Mouse (Mus musculus): Measurements from ENCODE around the gene Afm.

Gene Afm

DNA sequence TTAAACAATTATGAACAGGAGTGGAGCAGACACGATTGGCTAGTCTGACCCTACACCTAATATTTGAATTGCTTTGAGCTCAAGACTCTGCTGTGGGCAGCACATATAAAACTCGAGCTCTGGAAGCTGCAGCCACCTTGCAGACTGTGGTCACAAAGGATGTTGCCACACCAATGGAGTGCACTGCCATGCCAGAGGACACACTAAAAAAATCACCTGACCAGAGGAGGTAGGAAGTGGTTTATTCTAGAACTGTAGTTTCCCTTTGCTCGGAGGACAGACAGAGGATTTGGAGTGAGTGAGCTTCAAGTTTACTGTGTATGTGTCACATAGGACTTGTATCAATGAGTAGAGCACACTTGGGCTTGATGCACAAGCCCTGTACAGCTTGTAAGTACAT, 37.3 kb downstream of the Afm start:
- DNase-seq (ENCODE audit: low spot score): no peak

DNA sequence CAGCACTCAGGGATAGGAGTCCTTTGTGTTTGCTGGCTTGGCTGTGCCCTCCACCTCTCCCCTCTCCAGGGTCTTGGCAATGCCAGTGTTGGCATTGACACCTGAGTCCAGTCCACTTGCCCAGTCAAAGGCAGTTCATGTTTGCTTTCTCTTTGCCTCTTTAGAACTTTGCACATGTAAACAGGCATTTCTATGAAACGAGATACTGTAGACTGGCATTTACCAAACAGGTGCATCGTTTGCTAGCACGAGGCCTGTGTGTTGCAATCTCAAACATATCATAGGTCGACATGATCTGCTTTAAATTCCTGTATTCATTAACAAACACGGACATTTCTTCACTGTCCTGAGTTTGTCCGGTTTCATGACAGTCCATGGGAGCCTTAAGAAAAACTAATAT, 42.0 kb downstream of the Afm start, which contains the start of gene 5830473C10Rik:
TSS of gene 5830473C10Rik (plus strand) at position 365 of the 400 bp plus-strand sequence.
- no peak for DNase-seq (ENCODE audit: low spot score)

DNA sequence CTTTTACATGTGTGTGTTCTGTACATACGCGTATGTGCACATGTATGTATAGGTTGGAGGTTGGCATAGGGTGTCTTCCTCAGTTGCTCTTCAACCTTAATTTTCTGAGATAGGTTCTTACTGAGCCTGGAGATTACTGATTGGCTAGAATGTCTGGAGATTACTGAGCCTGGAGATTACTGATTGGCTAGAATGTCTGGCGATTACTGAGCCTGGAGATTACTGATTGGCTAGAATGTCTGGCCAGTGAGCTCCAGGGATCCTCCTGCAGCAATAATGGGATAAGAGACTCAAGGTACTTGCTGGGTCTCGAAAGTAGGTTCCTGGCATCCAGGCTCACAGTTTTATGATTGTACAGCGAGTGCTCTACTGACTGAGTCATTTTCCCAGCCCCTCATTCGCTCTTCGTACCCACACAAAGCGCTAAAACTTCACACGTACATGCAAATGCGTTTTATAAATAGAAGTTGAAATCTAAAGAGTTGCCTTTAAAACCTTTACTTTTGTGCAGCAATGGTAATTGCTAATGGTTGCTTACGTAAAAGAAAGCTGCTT, 43.1 kb downstream of the Afm start:
- no peak for DNase-seq (ENCODE audit: low spot score)

DNA sequence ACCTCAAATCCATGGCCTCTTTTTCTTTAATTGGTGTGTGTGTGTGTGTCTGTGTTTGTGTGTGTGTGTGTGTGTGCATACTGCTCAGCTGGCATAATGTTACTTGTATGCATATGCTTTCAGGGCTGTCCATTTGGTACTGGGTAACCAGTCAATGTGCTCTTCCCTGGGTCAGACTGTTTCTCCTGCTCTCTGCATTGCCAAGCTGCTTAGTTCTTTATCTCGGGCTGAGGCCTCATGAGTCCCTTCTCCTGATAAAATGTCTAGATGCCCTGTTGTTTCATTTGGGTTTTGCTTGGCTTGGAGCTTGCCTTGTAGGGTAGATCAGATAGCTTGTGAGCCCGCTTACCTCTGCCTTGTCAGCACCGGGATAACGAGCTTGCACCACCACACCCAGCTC, 44.1 kb downstream of the Afm start:
- DNase-seq (ENCODE audit: low spot score): no peak

DNA sequence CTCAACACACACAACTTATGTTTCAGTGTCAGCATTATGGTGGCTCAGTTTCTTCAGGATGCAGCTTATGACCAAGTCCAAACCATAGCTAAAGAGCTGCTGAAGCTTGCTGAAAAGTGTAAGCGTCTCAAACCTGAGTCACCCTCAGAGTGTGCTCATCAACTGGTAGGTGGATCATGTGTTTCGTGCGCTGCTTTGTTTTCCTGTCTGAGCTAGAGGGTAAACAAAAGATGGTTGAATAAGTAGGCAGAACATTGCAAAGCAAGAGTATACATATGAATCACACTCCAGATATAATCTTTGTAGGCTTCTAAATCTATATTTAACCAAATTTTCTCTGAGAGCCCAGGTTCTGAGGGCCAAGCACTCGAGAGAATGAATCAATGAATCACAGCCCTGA, 45.4 kb downstream of the Afm start:
- DNase-seq (ENCODE audit: low spot score): no peak

DNA sequence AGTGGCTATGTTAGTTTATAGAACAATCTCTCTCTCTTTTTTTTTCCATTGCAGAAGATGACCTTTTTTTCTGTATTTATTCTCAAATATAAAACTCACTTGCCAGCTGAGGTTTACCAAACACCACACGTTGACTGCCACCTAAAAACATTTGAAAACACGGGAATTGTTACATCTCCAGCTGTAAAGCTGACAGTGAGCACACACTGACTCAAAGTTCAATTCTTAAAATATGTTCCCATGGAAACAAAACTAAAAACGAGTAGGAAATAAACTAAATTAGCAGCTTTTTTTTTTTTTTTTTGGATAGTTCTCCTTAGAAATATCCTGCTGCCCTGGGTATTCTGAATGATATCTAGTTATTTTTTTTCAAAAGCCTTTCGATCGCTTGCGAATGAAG, 46.5 kb downstream of the Afm start:
- no peak for DNase-seq (ENCODE audit: low spot score)

DNA sequence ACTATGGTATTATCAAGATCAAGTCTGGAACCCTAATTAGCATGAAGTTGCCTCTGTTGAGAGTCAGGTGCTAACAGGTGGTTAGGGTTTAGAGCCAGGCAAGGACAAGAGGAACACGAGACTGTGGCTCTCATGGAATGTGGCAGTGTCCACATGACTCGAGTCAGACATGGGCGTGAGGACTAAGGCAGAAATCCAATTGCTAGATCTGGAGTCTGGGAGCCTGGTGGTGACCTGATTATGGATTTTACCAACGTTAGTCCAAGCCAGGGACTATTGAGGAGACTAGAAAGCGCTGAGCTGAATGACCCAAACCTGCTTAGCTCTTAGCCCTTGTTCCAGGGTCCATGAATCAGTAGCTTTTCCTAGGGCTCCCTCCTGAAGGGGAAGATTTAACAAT, 49.1 kb downstream of the Afm start:
- no peak for DNase-seq (ENCODE audit: low spot score)

DNA sequence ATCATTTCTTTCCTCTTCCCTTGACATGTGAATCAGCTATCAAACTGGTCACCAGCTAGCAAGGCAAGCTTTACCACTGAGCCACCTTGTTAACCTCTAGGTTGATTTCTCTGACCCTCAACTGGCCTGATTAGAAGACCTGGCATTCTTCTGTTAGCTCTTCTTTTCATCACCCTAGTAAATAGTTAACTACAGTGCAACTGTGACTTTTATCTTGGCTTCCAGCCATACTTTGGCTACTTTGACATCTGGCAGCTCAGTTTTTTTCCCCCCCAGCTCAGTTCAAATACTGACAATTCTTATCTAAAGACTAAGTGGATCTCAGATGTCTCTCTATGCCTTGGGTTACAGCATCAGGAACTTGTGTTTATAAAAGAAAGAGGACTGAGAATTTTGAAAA, 49.6 kb downstream of the Afm start:
- no peak for DNase-seq (ENCODE audit: low spot score)

DNA sequence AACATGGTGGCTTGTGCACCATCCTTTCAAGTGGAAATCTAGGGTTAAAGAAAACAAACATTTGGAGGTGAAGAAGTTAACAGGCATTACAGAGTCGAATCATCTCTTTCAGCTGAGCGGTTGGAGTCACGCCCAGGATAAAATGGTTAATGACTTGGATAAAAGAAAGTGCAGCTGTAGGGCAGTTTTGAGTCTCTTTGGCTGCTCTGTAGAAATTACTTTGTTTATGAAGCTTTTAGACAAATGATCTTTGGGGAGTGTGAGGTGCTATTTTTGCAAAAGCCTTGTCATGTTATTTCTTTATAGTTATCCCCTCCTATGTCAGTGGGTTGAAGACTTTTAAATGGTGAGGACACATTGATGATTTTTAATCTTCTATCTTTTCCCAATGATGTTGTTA, 52.5 kb downstream of the Afm start:
- peak; percentile 8 for DNase-seq (ENCODE audit: low spot score)

DNA sequence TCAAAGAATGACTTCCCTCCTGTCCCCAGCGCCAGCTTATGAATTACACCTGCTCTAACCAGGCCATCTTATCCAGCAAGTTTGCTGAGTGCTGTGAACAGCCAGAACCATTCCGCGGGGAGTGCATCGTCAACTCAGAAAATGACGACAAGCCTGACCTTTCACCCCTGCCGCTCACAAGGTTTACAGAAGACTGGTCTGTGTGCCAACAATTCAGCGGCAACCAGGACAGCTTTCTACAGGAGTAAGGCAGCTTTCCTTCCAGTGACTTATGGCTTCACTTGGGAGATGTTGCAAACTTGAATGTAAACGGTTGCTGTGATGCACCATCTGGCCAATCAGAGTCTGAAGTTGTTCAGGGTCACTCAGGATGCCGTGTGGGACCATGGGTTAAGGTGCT, 59.0 kb downstream of the Afm start:
- DNase-seq (ENCODE audit: low spot score): no peak

DNA sequence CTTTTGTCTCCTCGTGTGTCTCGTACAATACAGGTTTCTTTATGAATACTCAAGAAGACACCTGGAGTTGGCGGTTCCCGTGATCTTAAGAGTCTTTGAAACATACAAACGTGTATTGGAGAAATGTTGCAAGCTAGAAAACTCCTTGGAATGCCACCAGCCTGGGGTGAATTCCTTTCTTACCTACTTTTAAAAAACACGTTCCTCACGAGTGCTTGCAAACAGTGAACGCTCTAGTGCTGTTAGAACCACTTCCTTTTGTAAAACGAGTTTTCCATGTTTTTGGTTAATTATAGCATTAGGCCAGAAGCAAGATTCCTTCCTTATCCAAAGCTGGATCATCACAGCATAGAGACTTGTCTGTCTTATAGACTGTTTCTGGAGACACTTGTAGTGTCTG, 60.8 kb downstream of the Afm start:
- no peak for DNase-seq (ENCODE audit: low spot score)

DNA sequence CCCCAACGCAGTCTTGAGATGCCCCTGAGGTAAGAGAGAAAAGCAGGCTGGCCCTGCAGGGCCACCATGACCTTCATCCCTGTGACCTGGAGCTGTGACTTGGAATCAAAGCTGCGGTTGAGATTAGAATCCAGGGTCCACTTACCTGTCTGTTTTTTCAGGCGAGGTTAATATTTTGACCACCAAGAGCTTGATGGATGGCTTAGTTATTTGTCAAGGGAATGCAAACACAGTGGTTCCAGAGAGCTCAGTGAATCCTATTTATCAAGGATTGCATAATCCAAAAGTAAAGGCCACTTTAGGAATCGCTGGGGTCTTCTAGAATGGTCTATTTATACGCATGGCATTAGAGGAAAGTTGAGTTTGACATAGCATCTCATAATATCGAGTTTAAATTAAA, 63.4 kb downstream of the Afm start:
- no peak for DNase-seq (ENCODE audit: low spot score)

DNA sequence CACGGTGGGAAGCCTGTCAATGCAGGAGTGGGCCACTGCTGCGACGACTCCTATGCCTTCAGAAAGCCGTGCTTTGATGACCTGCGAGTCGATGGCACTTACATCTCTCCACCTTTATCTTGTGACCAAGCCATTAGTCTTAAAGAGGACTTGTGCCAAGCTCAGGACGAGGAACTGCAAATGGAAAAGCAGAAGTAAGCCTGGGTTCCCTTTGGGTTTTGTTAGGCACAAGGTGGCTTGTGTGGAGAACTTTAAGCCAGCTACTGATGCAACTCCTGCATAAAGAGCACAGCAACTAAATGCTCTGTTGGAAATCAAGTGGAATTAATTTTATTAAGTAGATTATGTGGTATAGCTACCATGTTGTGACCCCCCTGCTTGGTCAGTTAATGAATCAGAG, 66.1 kb downstream of the Afm start:
- DNase-seq (ENCODE audit: low spot score): no peak

DNA sequence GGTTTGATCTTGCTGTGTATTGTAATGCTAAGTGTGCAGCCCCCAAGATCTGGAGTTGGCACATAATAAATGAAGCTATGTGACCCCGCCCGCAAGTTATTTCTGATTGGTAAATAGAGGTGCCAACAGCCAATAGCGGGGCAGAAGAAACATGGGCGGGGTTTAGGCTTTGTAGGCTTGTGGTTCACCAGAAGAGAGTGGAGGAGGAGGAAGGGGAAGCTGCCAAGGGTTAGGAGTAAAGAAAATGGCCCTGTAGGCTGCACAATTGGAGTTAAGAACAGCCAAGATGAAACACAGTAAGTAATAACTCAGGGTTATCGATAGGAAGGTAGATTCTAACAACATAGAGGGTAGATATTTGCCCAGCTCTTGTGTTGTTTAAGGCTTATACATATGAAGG, 67.8 kb downstream of the Afm start:
- DNase-seq (ENCODE audit: low spot score): no peak

DNA sequence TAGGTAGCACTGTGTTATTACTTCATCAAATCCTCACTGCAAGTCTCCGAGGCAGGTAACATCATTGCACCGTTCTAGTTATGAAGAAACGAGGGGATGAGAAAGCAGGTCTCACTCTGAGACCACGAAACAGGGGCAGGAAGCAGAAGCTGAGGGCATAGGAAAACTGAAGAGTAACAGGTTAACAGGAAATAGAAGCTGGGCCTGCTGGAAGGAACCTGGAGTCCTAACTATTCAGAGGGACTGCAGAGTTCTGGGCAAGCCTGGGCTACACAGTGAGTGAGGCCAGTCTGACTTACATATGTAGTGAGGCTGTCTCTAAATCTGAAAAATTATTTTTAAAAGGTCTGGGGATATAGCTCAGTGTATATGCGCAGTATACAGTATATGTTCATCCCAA, 69.4 kb downstream of the Afm start:
- no peak for DNase-seq (ENCODE audit: low spot score)

DNA sequence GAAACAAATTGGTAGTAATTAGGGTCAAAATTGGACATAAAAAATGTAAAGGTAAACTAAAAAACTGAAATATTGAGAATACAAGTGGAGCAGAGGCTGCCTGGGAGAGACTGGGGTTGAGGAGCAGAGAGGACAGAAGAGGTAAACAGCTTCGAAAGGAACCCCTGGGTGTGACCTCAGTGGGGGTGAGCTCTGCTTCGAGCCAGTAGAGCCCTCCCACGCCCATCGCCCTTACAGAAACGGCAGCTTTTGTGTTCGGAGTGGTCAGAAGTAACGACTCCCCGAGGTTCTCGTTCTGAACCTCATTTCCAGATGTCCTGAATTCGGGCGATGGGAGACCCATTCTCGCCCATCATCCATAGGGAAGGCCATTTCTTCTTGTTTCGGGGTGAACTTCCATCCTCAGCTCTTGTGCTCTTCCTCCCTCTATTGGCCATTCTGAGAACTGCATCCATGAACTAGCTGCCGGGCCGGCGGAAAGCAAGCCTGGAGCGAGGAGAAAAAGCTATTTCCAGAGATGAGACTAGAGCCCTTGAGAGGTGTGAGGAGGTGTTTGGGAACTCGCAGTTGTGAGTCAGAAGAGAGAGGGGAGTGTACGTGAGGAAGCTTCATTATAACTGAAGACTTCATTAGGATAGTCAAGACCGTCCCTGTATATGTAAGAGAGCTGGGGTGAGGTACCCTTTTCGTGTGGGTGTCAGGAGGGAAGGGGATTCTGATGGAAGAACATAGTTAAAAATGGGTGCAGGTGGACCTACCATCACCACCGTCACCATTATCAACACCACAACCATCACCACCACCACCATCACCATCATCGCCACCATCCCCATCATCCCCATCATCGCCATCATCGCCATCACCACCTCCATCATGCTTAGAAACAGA, 70.2 kb downstream of the Afm start:
- DNase-seq (ENCODE audit: low spot score): peak; percentile 86

DNA sequence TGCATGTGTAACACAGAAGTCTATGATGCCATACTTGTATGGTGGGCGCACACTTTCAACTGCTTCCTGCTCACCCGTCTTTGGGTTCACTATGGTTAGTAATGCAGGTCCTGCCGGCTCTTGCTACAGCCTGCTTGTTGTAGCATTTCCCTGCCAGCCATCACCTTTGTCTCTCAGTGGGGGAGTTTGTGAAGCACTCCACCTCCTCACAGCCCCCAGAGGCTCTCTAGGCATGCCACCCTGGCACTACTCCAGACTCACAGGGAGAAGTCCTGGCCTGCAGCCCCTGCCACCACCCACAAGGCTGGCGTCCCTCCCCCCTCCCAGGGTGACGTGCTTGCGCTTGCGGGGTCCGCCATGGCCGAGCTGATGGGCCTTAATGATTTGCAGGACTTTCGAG, 71.9 kb downstream of the Afm start:
- DNase-seq (ENCODE audit: low spot score): no peak

DNA sequence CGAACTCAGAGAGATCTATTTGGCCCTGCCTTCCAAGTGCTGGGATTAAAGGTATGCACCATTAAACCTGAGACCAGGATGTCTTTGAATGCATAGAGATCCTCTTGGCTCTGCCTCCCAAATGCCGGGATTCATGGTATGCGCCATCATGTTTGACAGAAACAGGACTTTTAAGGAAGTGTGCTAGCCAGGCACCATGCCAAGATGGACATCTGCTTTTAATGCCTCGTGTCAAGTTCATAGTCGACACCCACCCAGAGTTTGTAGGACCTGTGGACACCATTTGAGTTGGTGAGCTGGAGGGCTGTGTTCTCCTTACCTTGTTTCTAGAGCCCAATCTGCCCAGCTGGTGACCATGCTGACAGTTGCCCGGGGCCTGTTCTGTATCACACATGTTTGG, 73.2 kb downstream of the Afm start:
- no peak for DNase-seq (ENCODE audit: low spot score)

DNA sequence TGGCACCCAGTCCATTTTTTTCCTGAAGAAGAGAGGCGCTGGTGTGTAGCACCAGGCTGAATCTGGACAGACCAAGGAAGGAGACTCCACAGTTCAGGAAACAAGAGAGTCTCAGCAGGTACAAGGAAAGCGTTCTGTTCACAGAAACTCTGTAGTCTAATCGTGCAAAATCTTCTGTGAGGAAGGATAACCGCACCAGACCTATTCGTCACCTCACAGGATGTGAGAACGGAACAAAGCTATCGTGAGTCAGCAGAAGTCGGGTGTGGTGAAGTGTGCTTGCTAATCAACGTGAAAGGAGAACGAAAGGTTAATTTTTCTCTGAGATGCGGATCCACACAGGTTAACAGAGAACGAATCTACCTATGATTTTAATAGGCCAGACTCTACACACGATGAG, 76.2 kb downstream of the Afm start:
- DNase-seq (ENCODE audit: low spot score): no peak

DNA sequence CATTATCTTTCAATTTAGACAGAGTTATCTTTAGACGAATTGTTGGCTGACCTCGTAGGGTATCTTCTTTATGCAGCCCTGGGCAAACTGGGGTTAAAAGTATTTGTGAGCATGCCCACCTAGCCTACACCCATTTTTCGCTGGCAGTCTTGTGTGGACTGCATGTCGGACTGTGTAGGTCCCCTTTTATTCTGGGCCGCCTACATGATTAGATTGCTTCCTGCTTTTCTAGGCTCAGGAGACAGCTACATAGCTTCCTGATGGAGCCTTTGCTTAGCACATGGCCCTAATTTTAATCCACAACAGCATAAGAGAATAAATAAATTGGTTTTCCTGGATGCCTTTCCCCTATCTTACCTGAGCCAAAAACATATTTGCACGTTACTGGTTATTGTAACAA, 77.4 kb downstream of the Afm start:
- no peak for DNase-seq (ENCODE audit: low spot score)

DNA sequence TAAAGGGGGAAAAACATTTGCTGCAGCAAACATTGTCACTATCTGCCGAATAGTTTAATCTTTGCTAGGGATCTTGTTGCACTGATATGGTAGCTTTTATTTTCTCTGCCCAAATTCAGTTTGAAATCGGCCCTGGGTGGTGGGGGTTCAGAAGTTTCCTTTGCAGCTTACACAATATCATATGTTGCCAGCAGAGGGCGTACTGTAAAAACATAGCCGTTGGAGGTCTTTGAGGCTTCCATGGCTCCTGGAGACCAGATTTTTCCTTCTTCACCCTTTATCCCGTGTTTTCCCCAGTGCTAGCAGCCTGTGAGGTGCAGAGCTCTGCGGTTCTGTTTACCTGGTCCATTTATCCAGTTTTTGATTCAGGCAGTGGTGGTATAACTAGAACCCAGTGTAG, 82.7 kb downstream of the Afm start:
- peak; percentile 85 for DNase-seq (ENCODE audit: low spot score)

Measured in embryo, embryonic 10.5 days (tissue).